Comparison of ENCODE assay signal across 8 mouse cellular contexts in genomic region chr1:37864511-37865400, GRCm38 (mm10). TPM values are rescaled to one million over a fixed set of nuclear protein-coding genes. Genes with fewer than 3 reads are reported as not detected.
A peak's percentile ranks its signal among the peaks of the same experiment; 100 is the strongest.
DNase-seq lines count a peak whose midpoint lies in the region; ATAC-seq and TF ChIP-seq lines count a peak whose summit lies in the region.

No protein-coding gene starts in this region.

- no peaks in the 10 kb centered on the region for H3K27me3 ChIP-seq in hindbrain, postnatal 0 days (ENCODE audit: insufficient read depth, low read length)

- peak overlapping the region; percentile 88 for H3K27ac ChIP-seq in gastrocnemius, adult 2 months
- peak overlapping the region; percentile 90 for H3K27ac ChIP-seq in hindbrain, postnatal 0 days
- H3K27ac ChIP-seq in left cerebral cortex, adult 2 months = peak overlapping the region; percentile 96

- no peaks in the 10 kb centered on the region for H3K36me3 ChIP-seq in hindbrain, postnatal 0 days (ENCODE audit: insufficient read depth, low read length)

- intact Hi-C loops in gastrocnemius, adult 2 months (cut with DNase I) = loop anchor here (2.0 to 5.0 kb wide), 2 partner anchors 26 to 187 kb away; partner anchors contain the start of genes Mitd1 and Mrpl30
- intact Hi-C loops in left cerebral cortex, adult 2 months (cut with DNase I) = loop anchor here (1.0 to 5.0 kb wide), 4 partner anchors 26 to 187 kb away; partner anchors contain the start of genes Mitd1 and Mrpl30

- peak; percentile 100 for DNase-seq in ZHBTc4 (ENCODE audit: low read depth, low spot score)
- peak; percentile 100 for DNase-seq in gastrocnemius, adult 2 months
- DNase-seq in hindbrain, postnatal 0 days (ENCODE audit: low spot score) = peak; percentile 100
- peak; percentile 100 for DNase-seq in left cerebral cortex, adult 2 months (ENCODE audit: extremely low spot score in 1 of 2, low spot score in 2 of 2)
- peak; percentile 99 for DNase-seq in right cerebral cortex, adult 2 months (ENCODE audit: low spot score in 2 of 2)
- DNase-seq in urinary bladder, postnatal 14 days (ENCODE audit: low spot score) = peak; percentile 100

- WGBS in hindbrain, postnatal 0 days = 1% methylated on average over 87 of the region's 90 CpGs

- peak overlapping the region; percentile 75 for H3K9ac ChIP-seq in hindbrain, postnatal 0 days (replicated peaks; ENCODE audit: low read length)

- H3K4me1 ChIP-seq in hindbrain, postnatal 0 days (ENCODE audit: insufficient read depth, low read length) = peaks cover 4% of the 10 kb centered on the region; the same call in 1 of the 2 replicates

- H3K4me2 ChIP-seq in hindbrain, postnatal 0 days (ENCODE audit: low read depth, low read length) = peak overlapping the region; percentile 79

- H3K4me3 ChIP-seq in gastrocnemius, adult 2 months = peak overlapping the region; percentile 83
- H3K4me3 ChIP-seq in hindbrain, postnatal 0 days (ENCODE audit: low read length) = peak overlapping the region; percentile 71
- H3K4me3 ChIP-seq in left cerebral cortex, adult 2 months = peak overlapping the region; percentile 80

- ATAC-seq in common myeloid progenitor, adult 5-6 weeks (replicated peaks; ENCODE audit: low read depth, poor library complexity, severe bottlenecking) = peak; percentile 83
- peak; percentile 97 for ATAC-seq in hindbrain, postnatal 0 days
- ATAC-seq in megakaryocyte, adult 5-6 weeks (ENCODE audit: poor library complexity, severe bottlenecking) = peak; percentile 84

- no peaks in the 10 kb centered on the region for H3K9me3 ChIP-seq in hindbrain, postnatal 0 days (ENCODE audit: low read length)

- peak; percentile 41; the same call in 1 of the 2 replicates for TF ChIP-seq CTCF in gastrocnemius, adult 2 months (IDR thresholded peaks at IDR 0.05)
- peak; percentile 57 for TF ChIP-seq CTCF in hindbrain, postnatal 0 days (IDR thresholded peaks at IDR 0.05; ENCODE audit: low read depth)
- peak; percentile 44 for TF ChIP-seq CTCF in left cerebral cortex, adult 2 months (IDR thresholded peaks at IDR 0.05)

RNA-seq across cellular contexts. Expression of gene Tsga10, which starts 1.5 kb away (rescaled TPM):
- 10.5 and 11.5 TPM in 2 replicates for total RNA-seq in common myeloid progenitor, adult 5-6 weeks (2017)
- total RNA-seq in gastrocnemius, adult 2 months (2021) = 10 to 100 TPM in 1 of 2 experiments, 1 to 10 TPM in 1; 5.7 to 10.6 TPM
- 6.6 and 7.0 TPM in 2 replicates for total RNA-seq in hindbrain, postnatal 0 days (2014; rRNA removed)
- 8.1 and 8.2 TPM in 2 replicates for polyA plus RNA-seq in hindbrain, postnatal 0 days (2015; fragmentation: Nextera tagmentation; extraction: Ambion mirVana)
- total RNA-seq in left cerebral cortex, adult 2 months (2021) = 10 to 100 TPM; 20.0 to 24.0 TPM
- total RNA-seq in megakaryocyte, adult 5-6 weeks (2015) = 12.5 and 15.0 TPM in 2 replicates
- 14.1 and 14.8 TPM in 2 replicates for total RNA-seq in megakaryocyte, adult 5-6 weeks (2017)

RNA-seq across cellular contexts. Expression of gene Lipt1, which starts 6.8 kb away (rescaled TPM):
- total RNA-seq in common myeloid progenitor, adult 5-6 weeks (2017) = 4.3 and 6.9 TPM in 2 replicates
- 10 to 100 TPM in 1 of 2 experiments, 1 to 10 TPM in 1; 7.7 to 10.3 TPM for total RNA-seq in gastrocnemius, adult 2 months (2021)
- 9.4 and 14.2 TPM in 2 replicates for total RNA-seq in hindbrain, postnatal 0 days (2014; rRNA removed)
- 6.4 and 7.0 TPM in 2 replicates for polyA plus RNA-seq in hindbrain, postnatal 0 days (2015; fragmentation: Nextera tagmentation; extraction: Ambion mirVana)
- 10 to 100 TPM in 1 of 2 experiments, 1 to 10 TPM in 1; 9.5 to 10.9 TPM for total RNA-seq in left cerebral cortex, adult 2 months (2021)
- total RNA-seq in megakaryocyte, adult 5-6 weeks (2015) = 1.9 and 2.0 TPM in 2 replicates
- total RNA-seq in megakaryocyte, adult 5-6 weeks (2017) = 0.22 and 1.5 TPM in 2 replicates

RNA-seq across cellular contexts. Expression of gene Mitd1, which starts 25.5 kb away (rescaled TPM):
- total RNA-seq in common myeloid progenitor, adult 5-6 weeks (2017) = 22.7 and 36.1 TPM in 2 replicates
- total RNA-seq in gastrocnemius, adult 2 months (2021) = 1 to 10 TPM; 1.7 to 2.4 TPM
- total RNA-seq in hindbrain, postnatal 0 days (2014; rRNA removed) = 4.1 and 8.3 TPM in 2 replicates
- polyA plus RNA-seq in hindbrain, postnatal 0 days (2015; fragmentation: Nextera tagmentation; extraction: Ambion mirVana) = 8.2 and 10.1 TPM in 2 replicates
- 10 to 100 TPM; 10.6 to 10.9 TPM for total RNA-seq in left cerebral cortex, adult 2 months (2021)
- total RNA-seq in megakaryocyte, adult 5-6 weeks (2015) = 26.0 and 36.1 TPM in 2 replicates
- total RNA-seq in megakaryocyte, adult 5-6 weeks (2017) = 28.3 and 30.2 TPM in 2 replicates

RNA-seq across cellular contexts. Expression of gene Mrpl30, which starts 25.5 kb away (rescaled TPM):
- total RNA-seq in common myeloid progenitor, adult 5-6 weeks (2017) = 220 and 300 TPM in 2 replicates
- total RNA-seq in gastrocnemius, adult 2 months (2021) = 100 to 1,000 TPM; 265 to 300 TPM
- total RNA-seq in hindbrain, postnatal 0 days (2014; rRNA removed) = 45.2 and 50.5 TPM in 2 replicates
- polyA plus RNA-seq in hindbrain, postnatal 0 days (2015; fragmentation: Nextera tagmentation; extraction: Ambion mirVana) = 291 and 298 TPM in 2 replicates
- 100 to 1,000 TPM; 139 to 148 TPM for total RNA-seq in left cerebral cortex, adult 2 months (2021)
- total RNA-seq in megakaryocyte, adult 5-6 weeks (2015) = 223 and 230 TPM in 2 replicates
- total RNA-seq in megakaryocyte, adult 5-6 weeks (2017) = 174 and 190 TPM in 2 replicates

RNA-seq across cellular contexts. Expression of gene Lyg2, which starts 51.5 kb away (rescaled TPM):
- total RNA-seq in common myeloid progenitor, adult 5-6 weeks (2017) = not detected in 2 replicates
- total RNA-seq in gastrocnemius, adult 2 months (2021) = not detected
- not detected in 2 replicates for total RNA-seq in hindbrain, postnatal 0 days (2014; rRNA removed)
- not detected in 2 replicates for polyA plus RNA-seq in hindbrain, postnatal 0 days (2015; fragmentation: Nextera tagmentation; extraction: Ambion mirVana)
- not detected for total RNA-seq in left cerebral cortex, adult 2 months (2021)
- not detected in 2 replicates for total RNA-seq in megakaryocyte, adult 5-6 weeks (2015)
- total RNA-seq in megakaryocyte, adult 5-6 weeks (2017) = not detected in 2 replicates

Comparison
In these comparisons a context has a peak if more than half of its experiments do, and no peak if none do; other contexts are left out.
1. Peak in every context shown above with its lines: DNase-seq, ATAC-seq, H3K4me3 ChIP-seq and H3K27ac ChIP-seq.